13 mouse cellular contexts compared by ENCODE assay signal in the genomic region with DNA sequence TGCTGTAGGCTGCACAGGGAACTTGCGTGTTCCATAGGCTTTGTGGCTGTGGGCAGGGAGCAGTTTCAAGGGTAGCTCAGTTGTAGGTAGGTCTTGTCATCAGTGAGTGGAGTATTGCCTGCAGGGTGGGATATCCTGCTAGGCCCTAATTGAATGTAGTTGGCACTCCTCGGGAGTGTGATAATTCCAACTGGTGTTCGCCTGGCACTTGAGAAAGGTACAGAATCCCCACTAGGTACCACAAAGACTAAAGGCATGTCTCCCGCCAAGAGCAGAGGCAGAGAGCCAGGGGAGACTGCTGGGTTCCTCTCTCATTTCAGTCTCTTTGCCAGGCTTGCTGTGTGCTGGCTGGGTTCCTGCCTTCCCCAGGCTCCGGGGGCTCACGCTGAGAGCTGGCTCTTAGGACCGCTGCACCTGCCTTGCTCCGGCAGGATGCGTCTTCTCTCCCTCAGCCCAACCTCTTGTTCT. TPM values are rescaled to one million over a fixed set of nuclear protein-coding genes. Genes with fewer than 3 reads are reported as not detected.
DNase-seq lines count a peak whose midpoint lies in the region; ATAC-seq and TF ChIP-seq lines count a peak whose summit lies in the region.
"Had no signal": no experiment of that assay in that cellular context is flagged by ENCODE, and none has a peak within 500 bp of the region (broad histone marks: within the 10 kb centered on the region; RNA-seq: fewer than 3 reads in every experiment).

No protein-coding gene starts in this region.

- no peak for TF ChIP-seq POLR2A in brain, embryonic 14.5 days (IDR thresholded peaks at IDR 0.05; ENCODE audit: borderline replicate concordance, extremely low read depth, insufficient read depth, insufficient read length, poor library complexity, severe bottlenecking)

- TF ChIP-seq CTCF in brain, embryonic 14.5 days (IDR thresholded peaks at IDR 0.05; ENCODE audit: borderline replicate concordance, extremely low read depth, insufficient read depth, insufficient read length): no peak

- 0 out of 2 replicates have a peak, but pooled peaks cover 8% of the 10 kb centered on the region for H3K27me3 ChIP-seq in heart, embryonic 12.5 days (replicated peaks)

- intact Hi-C loops in gastrocnemius, postnatal 36 days (cut with DNase I): no loop called here

- H3K9ac ChIP-seq in heart, embryonic 12.5 days: no peak overlapping the region

- H3K4me3 ChIP-seq in heart, embryonic 12.5 days: no peak overlapping the region

- ATAC-seq in megakaryocyte-erythroid progenitor cell, adult 5-6 weeks (replicated peaks; ENCODE audit: low FRiP score, low TSS enrichment, poor library complexity, severe bottlenecking): no peak
- no peak for ATAC-seq in heart, embryonic 12.5 days (ENCODE audit: insufficient number of reproducible peaks, low FRiP score)
- ATAC-seq: lung, postnatal 0 days; midbrain, embryonic 16.5 days had no signal

- H3K4me1 ChIP-seq in heart, embryonic 12.5 days (replicated peaks): peaks cover 24% of the 10 kb centered on the region

- H3K36me3 ChIP-seq in heart, embryonic 12.5 days: no peaks in the 10 kb centered on the region

- H3K4me2 ChIP-seq in heart, embryonic 12.5 days: no peak overlapping the region

- H3K9me3 ChIP-seq in heart, embryonic 12.5 days (replicated peaks): no peaks in the 10 kb centered on the region

- peak; percentile 50 for DNase-seq in gastrocnemius, adult 18-20 months (ENCODE audit: low spot score)
- DNase-seq in gastrocnemius, postnatal 36 days: no peak
- peak; percentile 85 for DNase-seq in brain, embryonic 14.5 days (ENCODE audit: low read depth)
- peak; percentile 93 to 94 for DNase-seq in cerebellum, postnatal 25 days
- DNase-seq in layer of hippocampus, adult 9-11 months: peak; percentile 31
- no peak for DNase-seq in yolk sac, embryonic 10.5 days (ENCODE audit: low spot score)
- DNase-seq: B cell, adult 2 months; kidney, postnatal 14 days had no signal

- 68% methylated on average over 9 of the region's 9 CpGs for WGBS in heart, embryonic 12.5 days

- no peak overlapping the region for H3K27ac ChIP-seq in heart, embryonic 12.5 days (ENCODE audit: poor library complexity, severe bottlenecking)

RNA-seq across cellular contexts. Expression of a gene that starts 14.4 kb away (rescaled TPM):
- under 1 TPM in 1 of 2 experiments, not detected in 1; 0.26 TPM for total RNA-seq in gastrocnemius, adult 18-20 months (2021)
- under 1 TPM in 1 of 2 experiments, not detected in 1; 0.42 TPM for total RNA-seq in gastrocnemius, postnatal 36 days (2021)
- polyA plus RNA-seq in brain, embryonic 14.5 days (2012; rRNA removed): 1.1 and 1.5 TPM in 2 replicates
- total RNA-seq in megakaryocyte-erythroid progenitor cell, adult 5-6 weeks (2014; fragmentation: Nextera tagmentation): 2.5 TPM in 1 of 2 replicates, not detected in the other
- not detected in 2 replicates for total RNA-seq in megakaryocyte-erythroid progenitor cell, adult 5-6 weeks (2017)
- not detected in 2 replicates for polyA plus RNA-seq in heart, embryonic 12.5 days (2016; fragmentation: Nextera tagmentation; extraction: Ambion mirVana)
- polyA plus RNA-seq: embryonic facial prominence, embryonic 11.5 days; lung, postnatal 0 days had no signal

RNA-seq across cellular contexts. Expression of a gene that starts 28.4 kb away (rescaled TPM):
- under 1 TPM; 0.57 to 0.74 TPM for total RNA-seq in gastrocnemius, adult 18-20 months (2021)
- under 1 TPM; 0.23 to 0.32 TPM for total RNA-seq in gastrocnemius, postnatal 36 days (2021)
- polyA plus RNA-seq in brain, embryonic 14.5 days (2012; rRNA removed): 18.4 and 25.4 TPM in 2 replicates
- total RNA-seq in megakaryocyte-erythroid progenitor cell, adult 5-6 weeks (2014; fragmentation: Nextera tagmentation): 5.7 and 11.0 TPM in 2 replicates
- 4.6 and 6.4 TPM in 2 replicates for total RNA-seq in megakaryocyte-erythroid progenitor cell, adult 5-6 weeks (2017)
- polyA plus RNA-seq in heart, embryonic 12.5 days (2016; fragmentation: Nextera tagmentation; extraction: Ambion mirVana): 6.9 and 8.7 TPM in 2 replicates

Comparison
In these comparisons a context has a peak if more than half of its experiments do, and no peak if none do; other contexts are left out.
1. DNase-seq: peak in gastrocnemius, adult 18-20 months (single experiment), brain, embryonic 14.5 days (single experiment), cerebellum, postnatal 25 days (2 of 2) and layer of hippocampus, adult 9-11 months (single experiment); none in gastrocnemius, postnatal 36 days (0 of 2) and yolk sac, embryonic 10.5 days (single experiment).